Mouse (Mus musculus): ENCODE measurements around the gene Col1a2.

Gene Col1a2

GRCm38 (mm10) chr6:4521031-4521430 is 16.4 kb downstream of the Col1a2 start:
- in situ Hi-C loops (cut with MseI, MboI), result no loop called here

DNA sequence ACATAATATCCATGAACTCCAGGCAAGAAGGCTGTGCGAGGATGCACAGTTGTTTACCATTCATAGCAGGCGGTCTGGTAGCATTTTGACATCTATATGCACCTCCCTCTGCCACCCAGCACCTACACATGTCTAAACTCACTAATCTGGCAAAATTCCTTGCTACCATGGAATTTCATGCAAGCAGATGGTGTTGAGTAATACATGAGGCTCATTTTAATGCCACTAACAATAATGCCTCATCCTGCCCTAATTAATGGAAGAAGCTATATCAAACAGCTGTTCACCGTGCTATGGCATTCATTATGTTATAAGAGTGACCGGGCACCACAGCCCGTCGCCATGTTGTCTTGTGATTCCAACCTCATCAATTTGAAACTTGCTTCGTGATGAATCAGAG is 23.8 kb downstream of the Col1a2 start:
- in situ Hi-C loops (cut with MseI, MboI), result no loop called here

GRCm38 (mm10) chr6:4530986-4531385 is 26.4 kb downstream of the Col1a2 start:
- in situ Hi-C loops (cut with MseI, MboI), result loop anchor here in 1 of 2 experiments (10.0 kb wide), 1 partner anchor 116 kb away; no protein-coding TSS in a partner anchor

- in situ Hi-C loops (cut with MseI, MboI), result loop anchor here in 1 of 2 experiments (10.0 kb wide), 1 partner anchor 118 kb away; no protein-coding TSS in a partner anchor
Measured at GRCm38 (mm10) chr6:4532898-4533297, 28.3 kb downstream of the Col1a2 start.

DNA sequence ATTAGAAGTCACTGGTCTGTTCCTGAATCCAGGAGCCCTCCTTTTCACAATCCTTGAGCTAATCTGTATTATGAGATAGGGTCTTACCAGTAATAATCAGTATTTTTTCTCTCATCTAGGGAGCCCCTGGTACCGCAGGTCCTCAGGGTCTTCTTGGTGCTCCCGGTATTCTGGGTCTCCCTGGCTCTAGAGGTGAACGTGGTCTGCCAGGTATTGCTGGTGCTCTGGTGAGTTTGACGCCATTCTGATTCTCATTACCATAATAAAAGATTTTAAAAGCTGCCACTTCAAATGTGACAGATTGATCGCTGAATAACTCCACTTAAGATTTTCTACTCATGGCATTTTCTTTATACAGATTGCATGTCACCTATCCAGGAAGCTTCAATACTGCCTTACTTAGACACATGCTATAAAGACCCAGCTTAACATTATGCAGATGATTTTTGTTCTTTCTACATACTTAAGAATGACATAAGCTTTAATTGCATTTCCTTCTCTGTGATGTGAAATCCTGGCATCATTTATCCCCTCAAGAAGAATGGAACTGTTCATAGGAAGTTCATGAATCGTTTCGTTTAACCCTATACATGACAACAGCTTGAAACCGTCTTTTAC is 30.0 kb downstream of the Col1a2 start:
- in situ Hi-C loops (cut with MseI, MboI), result loop anchor here in 1 of 2 experiments (10.0 kb wide), 1 partner anchor 120 kb away; no protein-coding TSS in a partner anchor

GRCm38 (mm10) chr6:4541926-4542715 is 37.5 kb downstream of the Col1a2 start:
- in situ Hi-C loops (cut with MseI, MboI), result loop anchor here in 1 of 2 experiments (10.0 kb wide), 1 partner anchor 127 kb away; no protein-coding TSS in a partner anchor

DNA sequence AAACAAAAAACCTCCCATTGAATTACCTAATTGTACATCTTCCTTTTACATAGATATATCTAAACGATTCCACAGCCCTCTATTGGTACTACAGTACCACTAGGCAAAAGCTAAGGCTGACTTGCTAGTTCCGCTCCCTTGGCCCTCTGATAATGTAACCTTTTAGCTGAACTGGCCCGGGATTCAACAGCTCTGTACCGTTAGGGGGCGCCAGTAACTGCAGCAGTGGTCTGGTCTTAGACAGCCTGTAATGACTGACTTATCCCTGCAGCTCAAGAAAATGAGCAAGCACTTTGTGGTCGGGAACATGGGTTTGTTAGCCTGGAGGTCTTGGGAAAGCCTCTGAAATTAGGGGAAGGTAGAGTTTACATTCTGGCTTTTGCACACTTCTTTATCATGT is 39.9 kb downstream of the Col1a2 start:
- in situ Hi-C loops (cut with MseI, MboI), result loop anchor here in 1 of 2 experiments (10.0 kb wide), 1 partner anchor 130 kb away; no protein-coding TSS in a partner anchor

- in situ Hi-C loops (cut with MseI, MboI), result loop anchor here in 1 of 2 experiments (10.0 kb wide), 1 partner anchor 131 kb away; no protein-coding TSS in a partner anchor
Measured at GRCm38 (mm10) chr6:4545727-4546126, 41.1 kb downstream of the Col1a2 start.

- in situ Hi-C loops (cut with MseI, MboI), result loop anchor here in 1 of 2 experiments (10.0 kb wide), 1 partner anchor 134 kb away; no protein-coding TSS in a partner anchor
Measured at GRCm38 (mm10) chr6:4548894-4549293, 44.3 kb downstream of the Col1a2 start.

GRCm38 (mm10) chr6:4549846-4550548 is 45.4 kb downstream of the Col1a2 start:
- in situ Hi-C loops (cut with MseI, MboI), result loop anchor here in 1 of 2 experiments (10.0 kb wide), 1 partner anchor 135 kb away; no protein-coding TSS in a partner anchor

- in situ Hi-C loops (cut with MseI, MboI), result no loop called here
Measured at GRCm38 (mm10) chr6:4550549-4550915, 45.9 kb downstream of the Col1a2 start.

GRCm38 (mm10) chr6:4555366-4555765 is 50.8 kb downstream of the Col1a2 start:
- in situ Hi-C loops (cut with MseI, MboI), result no loop called here

GRCm38 (mm10) chr6:4557086-4557485 is 52.5 kb downstream of the Col1a2 start:
- in situ Hi-C loops (cut with MseI, MboI), result no loop called here

- in situ Hi-C loops (cut with MseI, MboI), result no loop called here
Measured at GRCm38 (mm10) chr6:4557678-4558077, 53.1 kb downstream of the Col1a2 start.

GRCm38 (mm10) chr6:4561156-4561555 is 56.5 kb downstream of the Col1a2 start:
- in situ Hi-C loops (cut with MseI, MboI), result no loop called here

- in situ Hi-C loops (cut with MseI, MboI), result no loop called here
Measured at GRCm38 (mm10) chr6:4561621-4562020, 57.0 kb downstream of the Col1a2 start.

GRCm38 (mm10) chr6:4562401-4562800 is 57.8 kb downstream of the Col1a2 start:
- in situ Hi-C loops (cut with MseI, MboI), result no loop called here

DNA sequence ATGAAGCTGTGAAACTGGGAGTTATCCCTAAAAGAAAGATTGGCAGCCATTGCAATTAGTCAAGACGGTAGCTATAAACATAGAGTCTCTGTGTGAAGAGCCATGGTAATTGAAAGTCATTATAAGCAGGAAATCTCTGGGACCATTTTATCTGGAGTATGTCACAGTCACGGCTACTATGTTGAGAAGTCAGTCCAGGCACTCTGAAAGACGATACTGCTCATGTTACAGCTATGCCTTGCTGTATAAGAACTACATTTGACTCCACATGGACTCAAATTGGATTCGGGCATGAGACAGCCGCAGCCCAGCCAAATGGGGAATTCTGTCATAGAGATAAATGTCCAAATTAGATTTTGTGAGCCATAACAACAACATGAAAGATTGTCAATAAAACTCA is 58.9 kb downstream of the Col1a2 start:
- in situ Hi-C loops (cut with MseI, MboI), result no loop called here

DNA sequence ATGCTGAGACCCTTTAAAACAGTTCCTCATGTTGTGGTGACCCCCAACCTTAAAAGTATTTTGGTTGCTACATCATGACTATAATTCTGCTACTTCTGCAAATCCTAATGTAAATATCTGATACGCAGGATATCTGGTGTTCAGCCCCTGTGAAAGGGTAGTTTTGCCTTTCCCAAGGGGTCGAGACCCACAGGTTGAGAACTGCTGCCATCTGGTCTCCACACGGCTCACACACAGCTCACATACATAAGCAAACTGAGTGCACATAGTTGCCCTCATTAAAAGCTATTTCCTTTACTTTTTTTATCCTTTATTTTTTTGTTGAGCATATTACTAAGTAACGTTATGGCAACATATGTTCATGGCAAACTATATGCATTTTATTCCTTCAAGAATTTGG is 65.8 kb downstream of the Col1a2 start:
- in situ Hi-C loops (cut with MseI, MboI), result no loop called here

GRCm38 (mm10) chr6:4577756-4578155 is 73.1 kb downstream of the Col1a2 start:
- in situ Hi-C loops (cut with MseI, MboI), result no loop called here

GRCm38 (mm10) chr6:4578343-4578742 is 73.7 kb downstream of the Col1a2 start:
- in situ Hi-C loops (cut with MseI, MboI), result no loop called here

DNA sequence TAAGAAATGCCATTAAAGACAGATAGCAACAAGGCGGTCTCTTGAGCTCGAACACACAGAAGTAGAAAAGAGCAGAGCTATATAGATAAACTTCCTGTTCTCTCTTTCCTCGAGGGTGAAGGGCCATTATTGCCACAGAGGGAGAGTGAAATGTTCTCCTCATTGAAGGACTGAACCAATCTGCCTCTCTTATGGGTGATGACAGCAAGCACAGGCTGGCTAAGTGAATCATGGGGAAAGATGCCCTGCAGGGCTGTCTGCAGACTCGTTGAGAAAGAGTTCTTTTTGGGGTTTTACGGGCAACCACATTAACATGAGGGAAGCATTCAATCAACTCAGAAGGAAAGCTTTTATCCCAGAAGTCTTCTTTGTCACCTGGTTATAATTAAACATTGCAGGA is 75.0 kb downstream of the Col1a2 start:
- in situ Hi-C loops (cut with MseI, MboI), result no loop called here
